Mouse (Mus musculus): ENCODE results near the gene Cped1. TPM values are rescaled to one million over a fixed set of nuclear protein-coding genes. Genes with fewer than 3 reads are reported as not detected.
"Not testable (repeated sequence)": the region's sequence is repeated elsewhere in the genome, so short reads cannot be mapped to it uniquely, and the experiment has no call there.

Cped1 gene
- polyA plus RNA-seq, 1 experiment from 2014 or later: 8.4 TPM

DNA sequence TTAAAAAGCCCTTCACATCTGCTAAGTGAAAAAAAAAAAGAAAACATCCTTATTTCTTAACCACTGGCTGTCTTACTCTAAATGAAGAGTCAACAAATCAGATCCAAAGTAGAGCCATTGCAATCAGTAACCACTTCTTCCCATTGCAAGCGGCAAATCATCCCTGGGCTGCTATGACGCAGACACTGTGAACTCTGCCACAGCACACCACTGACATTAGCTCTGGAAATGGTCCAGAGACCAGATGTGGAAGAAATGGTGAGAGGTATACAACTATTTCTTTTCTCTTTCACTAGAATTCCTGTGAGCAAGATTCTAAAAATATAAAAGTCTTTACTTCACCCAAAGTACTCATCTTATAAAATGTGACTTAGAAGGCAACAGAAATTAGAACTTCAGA lies 261.0 kb downstream of the Cped1 start:
- peaks cover 6% of the 10 kb centered on the region; the same call in 1 of the 2 replicates for H3K4me1 ChIP-seq
- no peaks in the 10 kb centered on the region for H3K36me3 ChIP-seq
- DNase-seq (ENCODE audit: low spot score): no peak
- H3K27me3 ChIP-seq (ENCODE audit: insufficient read depth, poor library complexity, severe bottlenecking): no peaks in the 10 kb centered on the region
- no peak overlapping the region for H3K4me3 ChIP-seq
- no peak overlapping the region for H3K27ac ChIP-seq
- no peaks in the 10 kb centered on the region for H3K9me3 ChIP-seq
- WGBS: 87% methylated on average over 2 of the region's 2 CpGs

DNA sequence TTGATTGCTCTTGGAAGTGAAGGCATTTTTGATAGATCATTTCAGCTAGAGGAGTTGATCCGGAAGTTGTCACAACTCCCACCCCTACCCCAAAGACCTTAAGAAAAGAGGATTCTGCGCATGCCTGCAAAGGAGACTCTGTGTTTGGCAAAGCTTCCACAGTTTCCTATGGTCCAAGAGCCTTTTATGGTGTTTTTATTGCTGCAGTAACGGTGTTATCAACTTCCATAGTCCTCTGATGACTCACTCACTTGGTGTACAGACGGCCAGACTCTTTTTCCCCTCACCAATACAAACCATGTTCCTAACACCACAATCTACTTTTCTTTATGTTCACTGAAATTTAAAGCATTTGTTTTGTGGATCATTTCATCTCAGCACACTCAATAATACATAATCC lies 273.1 kb downstream of the Cped1 start:
- H3K27ac ChIP-seq: no peak overlapping the region

DNA sequence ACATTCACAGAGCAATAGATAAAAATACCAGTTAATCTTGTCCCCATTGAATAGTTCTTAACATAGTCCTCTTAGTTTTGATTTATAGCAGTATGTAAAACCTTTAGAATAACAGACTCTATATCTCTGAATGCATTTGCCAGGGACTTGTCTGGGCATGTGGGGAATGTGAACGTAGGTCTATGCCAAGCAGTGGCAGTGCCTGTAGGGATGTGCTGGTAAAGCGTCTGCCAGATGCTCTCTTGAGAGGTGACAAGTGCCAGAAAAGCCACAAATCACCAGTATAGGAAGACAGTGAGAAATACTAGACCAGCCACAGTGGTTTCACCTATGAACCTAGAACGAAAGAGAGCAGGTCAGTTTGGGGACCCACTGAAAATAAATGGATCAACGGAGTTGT lies 276.8 kb downstream of the Cped1 start:
- H3K9me3 ChIP-seq: no peaks in the 10 kb centered on the region
- no peaks in the 10 kb centered on the region for H3K36me3 ChIP-seq
- no peaks in the 10 kb centered on the region for H3K4me1 ChIP-seq
- no peak overlapping the region for H3K27ac ChIP-seq
- 70% methylated on average over 4 of the region's 4 CpGs for WGBS
- no peak overlapping the region for H3K4me3 ChIP-seq
- no peaks in the 10 kb centered on the region for H3K27me3 ChIP-seq (ENCODE audit: insufficient read depth, poor library complexity, severe bottlenecking)
- DNase-seq (ENCODE audit: low spot score): no peak

More for the DNA sequence above, 273.1 kb downstream of the Cped1 start:
- Histone ChIP-seq H3K9me3 (no peaks in the 10 kb centered on the region), H3K4me1 (no peaks in the 10 kb centered on the region), H3K4me3 (no peak overlapping the region), H3K27me3 (ENCODE audit: insufficient read depth, poor library complexity, severe bottlenecking) (no peaks in the 10 kb centered on the region), H3K36me3 (no peaks in the 10 kb centered on the region)
- DNase-seq (ENCODE audit: low spot score): no peak
- 47% methylated on average over 4 of the region's 4 CpGs for WGBS

DNA sequence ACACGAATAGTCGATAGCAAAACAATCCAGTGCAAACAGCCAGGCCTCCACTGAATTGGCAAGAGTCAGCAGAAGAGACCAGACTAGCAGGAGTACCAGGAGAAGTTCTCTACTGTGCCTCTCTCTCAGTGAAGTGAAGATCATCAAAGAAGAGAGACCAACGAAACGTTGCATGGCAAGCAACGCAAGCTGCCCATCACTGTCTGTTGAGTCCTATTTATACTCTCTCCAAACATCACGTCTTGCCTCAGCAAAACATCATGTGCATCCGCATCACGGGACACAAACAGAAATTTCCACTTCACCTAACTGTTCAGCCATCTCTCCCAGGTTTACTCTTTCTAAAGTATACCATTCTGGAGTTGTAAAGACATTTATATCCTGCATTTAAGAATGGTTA lies 278.4 kb downstream of the Cped1 start:
- WGBS: 84% methylated on average over 8 of the region's 8 CpGs
- H3K4me3 ChIP-seq; H3K36me3 ChIP-seq; H3K4me1 ChIP-seq; H3K9me3 ChIP-seq; H3K27me3 ChIP-seq (ENCODE audit: insufficient read depth, poor library complexity, severe bottlenecking); H3K27ac ChIP-seq; DNase-seq (ENCODE audit: low spot score): not testable (repeated sequence)

DNA sequence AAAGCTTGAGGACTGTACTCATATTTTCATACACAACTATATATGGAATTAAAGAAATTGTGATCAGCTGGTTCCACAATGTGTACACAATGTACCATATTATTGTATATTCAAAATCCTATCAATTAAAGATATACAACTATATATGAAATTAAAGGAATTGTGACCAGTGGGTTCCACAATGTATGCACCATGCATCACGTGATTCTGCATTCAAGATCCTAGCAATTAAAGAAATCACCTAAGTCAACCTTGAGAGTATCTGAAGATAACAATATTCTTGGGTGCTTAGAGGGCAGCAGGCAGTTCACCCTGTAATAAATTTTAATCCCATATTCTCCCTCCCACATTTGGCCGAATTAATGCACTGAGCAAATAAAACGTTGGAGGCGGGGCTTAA lies 280.3 kb downstream of the Cped1 start:
- H3K27me3 ChIP-seq (ENCODE audit: insufficient read depth, poor library complexity, severe bottlenecking): no peaks in the 10 kb centered on the region
- H3K9me3 ChIP-seq: no peaks in the 10 kb centered on the region
- 70% methylated on average over 4 of the region's 4 CpGs for WGBS
- no peak overlapping the region for H3K27ac ChIP-seq
- DNase-seq (ENCODE audit: low spot score): no peak
- H3K36me3 ChIP-seq: no peaks in the 10 kb centered on the region
- no peaks in the 10 kb centered on the region for H3K4me1 ChIP-seq
- H3K4me3 ChIP-seq: no peak overlapping the region

DNA sequence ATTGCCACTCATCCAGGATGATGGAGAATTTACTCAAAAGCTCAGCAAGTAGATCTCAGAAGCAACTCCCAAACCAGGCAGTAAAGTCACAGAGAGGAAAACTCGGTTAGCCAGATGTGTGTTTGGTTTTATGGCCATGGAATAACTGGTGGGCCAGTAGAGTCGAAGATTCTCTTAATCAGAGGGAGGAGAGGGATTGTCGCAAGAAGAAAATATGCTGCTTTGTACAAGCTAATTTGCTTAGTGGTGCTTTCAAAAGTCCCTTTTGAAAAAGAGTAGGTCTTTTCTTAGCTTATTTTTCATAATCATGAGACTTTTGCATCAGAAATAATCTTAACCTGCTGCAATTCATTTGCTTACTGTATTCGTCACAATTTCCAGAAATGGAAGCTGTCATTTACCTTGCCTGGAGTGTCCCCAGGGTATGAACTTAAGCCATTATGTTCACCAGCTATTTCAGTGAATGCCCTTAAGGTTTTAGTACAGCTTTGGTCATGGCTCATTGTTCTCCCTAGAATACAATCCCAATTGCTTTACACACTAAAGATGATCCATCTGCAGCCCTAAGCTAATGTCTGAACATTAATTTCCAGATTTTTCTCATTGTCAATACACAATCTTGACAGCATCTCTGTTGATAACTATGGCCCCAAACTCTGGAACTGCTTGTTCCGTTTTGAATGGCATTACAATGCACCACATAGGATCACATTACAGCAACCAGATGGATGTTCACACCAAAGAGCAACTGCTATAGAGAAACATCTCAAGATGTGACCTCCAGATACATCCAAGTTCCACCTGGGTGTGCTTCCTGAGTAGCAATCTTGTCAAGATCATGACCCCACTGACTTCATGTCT lies 282.3 kb downstream of the Cped1 start:
- H3K9me3 ChIP-seq: no peaks in the 10 kb centered on the region
- WGBS: 72% methylated on average over 5 of the region's 5 CpGs
- no peak overlapping the region for H3K4me3 ChIP-seq
- H3K27me3 ChIP-seq (ENCODE audit: insufficient read depth, poor library complexity, severe bottlenecking): no peaks in the 10 kb centered on the region
- H3K27ac ChIP-seq: no peak overlapping the region
- H3K4me1 ChIP-seq: no peaks in the 10 kb centered on the region
- H3K36me3 ChIP-seq: no peaks in the 10 kb centered on the region
- no peak for DNase-seq (ENCODE audit: low spot score)

DNA sequence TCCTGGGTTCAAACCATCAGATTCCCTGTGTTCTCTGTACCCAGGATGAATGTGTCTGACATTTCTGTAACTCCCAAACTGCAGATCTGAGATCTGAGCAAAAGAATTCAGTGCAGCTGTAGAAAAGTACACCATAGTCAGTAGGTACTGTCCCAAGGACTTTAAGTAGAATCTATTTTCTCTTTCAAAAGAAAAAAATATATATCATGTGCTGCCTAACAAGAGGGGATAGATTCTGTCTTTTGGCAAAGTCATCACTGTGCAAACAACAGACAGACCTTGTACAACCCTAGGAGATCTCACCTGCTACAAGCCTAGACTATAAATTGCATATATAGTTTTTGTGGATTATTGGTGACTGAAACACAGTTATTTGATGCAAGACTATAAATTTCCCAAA lies 283.0 kb downstream of the Cped1 start:
- H3K27ac ChIP-seq: no peak overlapping the region
- H3K27me3 ChIP-seq (ENCODE audit: insufficient read depth, poor library complexity, severe bottlenecking): no peaks in the 10 kb centered on the region
- no peaks in the 10 kb centered on the region for H3K9me3 ChIP-seq
- no peak overlapping the region for H3K4me3 ChIP-seq
- DNase-seq (ENCODE audit: low spot score): no peak
- H3K4me1 ChIP-seq: no peaks in the 10 kb centered on the region
- H3K36me3 ChIP-seq: no peaks in the 10 kb centered on the region

DNA sequence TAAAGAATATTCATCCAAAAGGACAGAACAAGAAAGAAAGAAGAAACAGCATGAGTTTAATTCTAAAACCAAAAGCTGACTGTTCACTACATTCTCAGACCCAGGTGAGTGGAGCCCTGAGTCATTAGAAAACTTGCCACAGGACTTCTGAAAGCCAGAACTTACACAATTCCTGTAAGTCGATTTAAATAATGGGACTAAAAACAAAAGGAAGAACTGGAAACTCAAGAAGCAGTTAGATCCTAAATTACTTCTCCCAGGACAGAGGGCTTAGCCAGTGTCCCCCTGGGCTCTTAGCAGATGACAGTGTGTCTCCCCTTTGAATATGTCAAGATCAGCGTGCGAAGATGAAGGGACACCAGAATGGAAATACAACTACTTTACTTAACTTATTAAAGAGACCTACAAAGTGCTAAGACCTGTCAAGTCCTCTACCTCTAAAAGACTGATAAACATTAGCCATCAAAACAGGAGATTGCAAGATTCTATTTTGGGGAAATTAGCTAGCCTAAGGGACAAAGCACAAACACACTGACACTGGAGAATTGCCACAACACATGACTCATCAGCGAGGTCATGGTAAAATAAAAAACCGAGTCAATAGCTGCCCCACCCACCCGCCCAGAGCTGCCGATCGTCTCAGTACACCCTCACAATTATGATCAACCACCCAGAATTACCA lies 284.3 kb downstream of the Cped1 start:
- no peaks in the 10 kb centered on the region for H3K36me3 ChIP-seq
- no peaks in the 10 kb centered on the region for H3K27me3 ChIP-seq (ENCODE audit: insufficient read depth, poor library complexity, severe bottlenecking)
- no peaks in the 10 kb centered on the region for H3K9me3 ChIP-seq
- 67% methylated on average over 8 of the region's 8 CpGs for WGBS
- no peak overlapping the region for H3K27ac ChIP-seq
- H3K4me3 ChIP-seq: no peak overlapping the region
- no peak for DNase-seq (ENCODE audit: low spot score)
- H3K4me1 ChIP-seq: no peaks in the 10 kb centered on the region

DNA sequence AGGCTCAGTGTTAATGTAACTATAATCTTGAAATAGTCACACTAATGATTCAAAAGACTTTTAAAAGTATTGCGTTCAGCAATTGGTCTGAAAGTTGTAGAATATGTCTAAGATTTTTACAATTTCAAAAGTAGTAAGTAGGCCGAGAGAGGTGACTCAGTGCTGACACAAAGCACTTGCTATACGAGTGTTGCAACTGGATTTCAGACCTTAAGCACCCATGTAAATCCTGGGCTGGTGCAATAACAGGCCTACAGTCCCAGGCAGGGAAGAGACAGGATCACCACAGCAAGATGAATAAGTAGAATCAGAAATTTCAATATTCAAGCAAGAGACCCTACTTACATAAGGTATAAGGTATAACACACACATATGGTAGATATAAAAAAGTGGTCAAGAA lies 292.2 kb downstream of the Cped1 start:
- Histone ChIP-seq H3K9me3 (no peaks in the 10 kb centered on the region), H3K4me3 (no peak overlapping the region), H3K36me3 (no peaks in the 10 kb centered on the region), H3K27ac (no peak overlapping the region), H3K27me3 (ENCODE audit: insufficient read depth, poor library complexity, severe bottlenecking) (no peaks in the 10 kb centered on the region), H3K4me1 (no peaks in the 10 kb centered on the region)
- WGBS: 80% methylated on average over 3 of the region's 3 CpGs
- no peak for DNase-seq (ENCODE audit: low spot score)

DNA sequence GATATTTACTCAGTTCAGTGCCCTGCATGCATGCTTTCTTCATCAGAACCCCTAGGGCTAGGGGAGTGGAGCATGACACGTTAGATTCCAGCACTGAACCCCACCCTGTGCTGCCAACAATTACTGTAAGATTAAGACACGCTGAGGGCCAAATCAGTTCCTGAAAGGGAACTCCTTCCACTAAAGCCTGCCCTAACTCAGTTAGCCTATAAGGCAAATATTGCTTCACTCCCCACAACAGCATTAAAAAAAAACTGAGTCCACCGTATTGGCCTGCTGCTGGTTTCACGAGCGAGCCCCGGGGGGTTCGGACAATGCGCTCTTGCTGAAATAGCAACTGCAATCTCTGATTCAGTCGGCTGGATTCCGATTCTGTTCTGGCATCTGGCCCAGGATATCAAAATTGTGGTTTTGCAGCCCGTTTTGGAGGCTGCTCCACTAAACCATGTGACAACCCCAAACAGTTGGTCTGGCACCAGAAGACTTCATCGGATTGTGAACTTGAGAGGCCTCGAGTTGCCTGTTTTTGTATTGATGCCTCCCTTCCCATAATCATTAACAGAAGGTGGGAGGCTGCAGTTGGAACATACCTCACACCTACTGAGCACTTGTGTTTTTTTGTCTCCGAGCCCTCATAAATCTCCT lies 294.6 kb downstream of the Cped1 start:
- Histone ChIP-seq H3K27ac (no peak overlapping the region), H3K4me1 (no peaks in the 10 kb centered on the region), H3K4me3 (no peak overlapping the region), H3K27me3 (ENCODE audit: insufficient read depth, poor library complexity, severe bottlenecking) (no peaks in the 10 kb centered on the region), H3K36me3 (no peaks in the 10 kb centered on the region), H3K9me3 (no peaks in the 10 kb centered on the region)
- 75% methylated on average over 14 of the region's 14 CpGs for WGBS
- DNase-seq (ENCODE audit: low spot score): no peak

DNA sequence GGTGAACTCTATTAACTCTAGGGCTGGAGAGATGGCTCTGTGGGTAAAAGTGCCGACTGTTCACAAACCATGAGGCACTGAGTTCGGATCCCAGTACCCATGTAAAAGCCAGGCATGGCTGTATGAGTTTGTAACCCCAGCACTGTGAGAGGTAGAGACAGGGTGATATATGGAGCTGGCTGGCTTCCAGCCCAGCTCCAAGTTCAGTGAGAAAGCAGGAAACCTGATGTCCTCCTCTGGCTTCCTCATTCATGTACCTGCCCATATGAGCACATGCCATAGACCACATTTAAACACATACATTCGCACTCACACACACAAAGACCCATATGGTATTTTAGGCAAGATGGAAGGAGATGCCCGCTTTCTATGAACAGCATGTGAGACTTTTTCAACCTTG lies 296.7 kb downstream of the Cped1 start:
- Histone ChIP-seq H3K9me3 (no peaks in the 10 kb centered on the region), H3K4me1 (no peaks in the 10 kb centered on the region), H3K36me3 (no peaks in the 10 kb centered on the region), H3K27ac (no peak overlapping the region), H3K27me3 (ENCODE audit: insufficient read depth, poor library complexity, severe bottlenecking) (peaks cover 16% of the 10 kb centered on the region), H3K4me3 (no peak overlapping the region)
- 88% methylated on average over 4 of the region's 4 CpGs for WGBS
- DNase-seq (ENCODE audit: low spot score): no peak

DNA sequence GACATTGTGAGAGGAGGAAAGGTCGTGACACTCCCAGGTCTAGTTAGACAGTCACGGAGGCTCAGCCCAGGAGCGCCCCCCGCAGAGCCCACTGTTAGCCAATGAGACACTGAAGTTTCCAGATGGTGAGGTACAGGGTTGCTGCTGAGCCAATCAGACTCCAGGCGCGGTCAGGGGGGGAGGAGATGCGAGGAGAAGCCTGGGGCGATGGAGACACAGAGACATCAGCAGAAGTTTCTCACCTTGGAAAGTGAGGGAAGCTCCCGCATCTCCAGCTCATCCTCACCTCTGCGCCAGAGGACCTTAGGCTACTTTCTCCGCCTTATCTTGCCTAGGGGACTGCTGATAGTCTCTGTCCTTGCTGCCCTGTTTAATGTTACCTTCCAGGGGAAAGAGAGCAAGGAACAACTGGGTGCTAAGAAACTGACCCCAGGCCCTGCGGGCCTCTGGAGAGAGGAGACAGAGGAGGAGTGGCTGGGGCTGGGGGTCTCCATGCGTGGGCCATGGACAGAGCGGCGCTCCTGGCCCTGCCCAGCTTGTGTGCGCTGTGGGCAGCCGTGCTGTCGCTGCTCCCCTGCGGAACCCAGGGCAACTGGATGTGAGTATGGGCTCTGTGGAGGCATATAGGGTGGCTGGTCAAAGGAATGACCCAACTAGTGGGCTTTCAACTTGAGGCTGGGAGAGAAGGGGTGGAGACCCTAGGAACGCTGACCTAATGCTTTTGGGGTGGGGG lies 302.5 kb downstream of the Cped1 start, which contains the start of gene Wnt16:
Gene Wnt16, plus strand, starts transcription at position 224 of the 733 bp plus-strand sequence.
- Histone ChIP-seq H3K36me3 (no peaks in the 10 kb centered on the region), H3K4me1 (peaks cover 20% of the 10 kb centered on the region), H3K4me3 (peak within 1 kb of the TSS; percentile 55), H3K27ac (no peak within 1 kb of the TSS), H3K9me3 (no peaks in the 10 kb centered on the region), H3K27me3 (ENCODE audit: insufficient read depth, poor library complexity, severe bottlenecking) (peaks cover 54% of the 10 kb centered on the region)
- WGBS: under 1% methylated on average over 20 of the region's 20 CpGs
- no peak for DNase-seq (ENCODE audit: low spot score)

Measured in heart, embryonic 10.5 days (tissue).